Mouse (Mus musculus) T-helper 1 cell (primary cell): Measurements from ENCODE around the gene Abhd12.
"Not testable (repeated sequence)": the region's sequence is repeated elsewhere in the genome, so short reads cannot be mapped to it uniquely, and the experiment has no call there.

Source experiments
- in situ Hi-C: fragments of 300-600 bp; cut with MboI, MseI; formaldehyde crosslinking; loops from one replicate; pipeline ENCODE4 v1.15.1; 2025; ENCODE audit warnings: high pct_unique_total_duplicates

Abhd12 gene

DNA sequence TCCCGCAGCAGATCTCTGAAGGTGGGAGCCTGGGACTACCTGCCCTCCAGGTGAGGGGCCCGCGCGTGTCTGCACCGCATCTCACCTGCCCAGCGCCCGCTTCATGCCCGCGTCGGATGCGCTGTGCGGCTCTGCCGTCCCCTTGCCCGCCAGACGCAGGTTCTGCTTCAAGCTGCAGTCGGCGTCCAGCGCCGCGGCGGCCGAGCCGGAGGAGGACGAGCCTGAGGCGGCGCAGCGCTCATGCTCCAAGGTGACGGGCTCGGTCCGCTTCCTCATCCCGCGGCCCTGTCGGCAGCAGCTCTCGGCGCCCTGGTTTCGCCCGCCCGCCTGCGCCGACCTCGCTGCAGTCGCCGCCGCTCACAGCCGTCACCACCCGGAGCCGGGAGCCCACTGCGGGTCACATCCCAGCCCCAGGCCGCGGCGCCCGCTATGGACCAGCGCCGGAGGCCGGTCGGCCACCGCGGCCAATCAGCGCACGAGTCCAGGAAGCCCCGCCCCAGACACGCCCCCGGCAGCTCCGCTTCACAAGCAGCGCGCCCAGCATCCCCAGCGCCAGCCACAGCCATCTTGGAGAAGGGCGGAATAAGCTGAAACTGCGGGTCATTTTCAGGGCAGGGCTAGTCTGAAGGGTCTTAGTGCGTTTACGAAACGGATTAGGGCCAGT lies at the start of gene Abhd12:
Abhd12 (minus strand) TSS at position 470 of the 664 bp plus-strand sequence.
- in situ Hi-C loops, result loop anchor here (10.0 kb wide), 1 partner anchor 1070 kb away; no protein-coding TSS in a partner anchor

DNA sequence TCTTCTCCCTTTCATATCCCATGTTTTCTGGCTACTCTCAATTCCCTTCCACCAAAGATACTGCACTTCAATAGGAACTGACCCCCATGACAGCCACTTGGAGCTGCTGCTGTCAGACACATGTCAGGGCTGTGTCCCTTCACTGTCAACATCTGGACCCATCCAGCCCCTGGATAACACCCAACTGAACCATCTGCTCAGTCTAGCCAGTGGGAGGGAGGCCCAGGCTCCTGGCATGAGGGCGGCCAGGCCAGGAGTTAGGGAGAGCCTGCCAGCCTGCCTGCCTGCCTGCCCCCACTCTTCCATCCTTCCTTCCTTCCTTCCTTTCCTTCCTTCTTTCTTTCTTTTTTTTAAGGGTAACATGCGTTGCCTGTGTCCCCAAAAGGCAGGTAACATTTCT lies 46.7 kb upstream of the Abhd12 start:
- in situ Hi-C loops, result loop anchor here (25.0 kb wide), 1 partner anchor 1389 kb away; no protein-coding TSS in a partner anchor

DNA sequence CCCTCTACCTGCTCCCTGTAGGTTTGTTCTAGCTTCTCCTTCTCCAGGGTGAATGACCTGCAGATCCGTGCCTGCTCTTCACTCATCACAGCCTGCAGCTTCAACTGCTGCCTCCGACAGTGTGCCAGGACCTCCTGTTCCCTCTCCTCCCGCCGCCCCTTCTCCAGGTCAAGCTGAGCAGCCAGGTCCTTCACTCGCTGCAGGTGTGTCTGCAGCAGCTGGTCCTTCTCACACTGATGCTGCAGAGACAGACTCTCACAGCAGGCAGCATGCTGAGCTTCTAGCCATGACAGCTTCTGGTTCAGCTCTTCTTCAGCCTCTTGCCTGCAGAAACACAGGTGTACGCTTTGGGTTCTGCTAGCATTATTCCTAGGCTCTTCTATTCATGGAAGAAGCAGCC lies 45.5 kb upstream of the Abhd12 start:
- in situ Hi-C loops, result loop anchor here (25.0 kb wide), 1 partner anchor 1388 kb away; no protein-coding TSS in a partner anchor

DNA sequence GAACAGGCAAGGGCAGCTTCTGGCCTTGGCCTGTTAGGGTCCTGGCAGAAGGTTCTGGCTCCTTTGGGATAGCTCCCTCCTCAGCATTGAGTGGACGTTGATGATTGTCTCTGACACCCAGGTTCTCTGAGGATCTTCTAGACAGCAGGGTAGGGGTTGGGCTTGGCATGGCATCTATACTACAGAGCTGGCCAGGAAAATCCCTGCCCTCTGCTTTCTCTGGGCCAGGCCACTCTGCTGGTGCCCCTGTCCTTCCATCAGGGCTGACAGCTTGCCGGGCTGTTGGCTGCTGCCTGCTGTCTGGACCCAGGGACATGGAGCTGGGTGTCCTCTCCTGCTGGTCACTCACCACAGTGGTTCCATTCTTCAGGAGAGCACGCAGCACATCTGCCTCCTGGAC lies 45.1 kb upstream of the Abhd12 start:
- in situ Hi-C loops, result loop anchor here (25.0 kb wide), 1 partner anchor 1387 kb away; no protein-coding TSS in a partner anchor

DNA sequence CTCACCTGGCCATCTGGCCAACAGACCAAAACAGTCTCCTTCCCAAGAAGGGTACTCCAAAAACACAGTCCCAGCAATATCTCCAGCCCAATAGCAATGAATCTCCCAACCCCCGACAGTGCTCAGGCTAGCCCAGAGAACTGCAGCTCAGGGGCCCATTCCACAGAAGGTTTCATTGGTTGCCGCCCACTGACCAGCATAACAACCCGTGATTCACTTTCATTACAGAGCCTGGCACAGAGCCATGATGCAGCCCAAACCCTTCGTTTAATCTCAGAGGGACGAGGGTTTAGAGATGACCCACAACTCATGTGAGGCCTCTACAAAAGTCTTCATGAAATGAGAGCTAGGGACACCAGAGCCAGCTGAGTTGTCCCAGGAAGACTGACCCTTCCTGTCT lies 44.2 kb upstream of the Abhd12 start:
- in situ Hi-C loops, result no loop called here

DNA sequence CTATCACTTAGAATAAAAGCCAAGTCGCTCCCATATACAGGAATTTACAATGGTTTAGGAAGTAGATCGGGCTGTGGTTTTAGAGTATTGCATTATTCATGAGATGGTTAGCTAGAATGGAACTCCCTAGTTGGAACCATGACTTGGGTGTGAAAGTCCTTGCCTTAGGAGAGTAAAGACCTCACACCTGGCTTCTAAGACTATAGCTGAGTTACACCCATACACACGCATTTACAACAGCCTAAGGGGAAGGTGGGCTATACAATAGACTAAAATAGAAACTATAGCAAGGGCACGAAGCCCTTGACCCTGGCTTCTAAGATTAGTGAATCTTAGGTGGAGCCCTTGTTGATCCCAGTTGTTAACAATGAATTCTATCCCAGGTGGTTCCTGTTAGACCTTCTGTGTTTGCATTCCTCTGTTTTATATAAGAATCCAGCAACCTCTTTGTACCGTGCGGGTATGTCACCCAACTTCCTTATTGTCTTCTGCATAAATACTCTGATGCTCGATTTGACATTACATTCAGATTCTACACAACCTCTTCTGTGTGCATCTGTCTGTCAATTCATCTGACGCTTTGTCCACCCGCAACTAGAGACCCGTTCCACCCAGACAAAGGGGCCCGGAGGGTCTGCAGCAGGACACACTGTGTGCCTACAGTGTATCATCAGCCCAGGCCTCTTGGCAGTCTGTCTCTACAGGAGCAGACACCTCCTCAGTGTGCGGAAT lies 43.5 kb upstream of the Abhd12 start:
- in situ Hi-C loops, result not testable (repeated sequence)

DNA sequence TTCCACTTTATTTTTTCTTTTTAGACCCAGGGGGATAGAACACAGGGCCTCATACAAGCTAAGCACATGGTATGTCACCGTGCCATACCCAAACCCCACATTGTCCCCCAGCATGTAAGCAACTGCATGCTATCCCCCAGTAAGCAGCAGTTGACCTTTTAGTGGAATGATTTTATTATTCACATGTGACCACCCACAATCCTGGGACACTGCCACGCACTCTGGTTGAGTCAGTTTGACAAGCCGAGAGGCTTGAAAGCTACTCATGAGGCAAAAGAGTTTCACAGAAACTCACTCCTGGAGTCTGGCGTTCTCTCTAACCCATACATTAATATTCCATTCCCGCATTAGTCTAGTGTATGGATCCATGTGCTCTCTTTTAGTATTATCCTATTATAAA lies 42.8 kb upstream of the Abhd12 start:
- in situ Hi-C loops, result not testable (repeated sequence)

DNA sequence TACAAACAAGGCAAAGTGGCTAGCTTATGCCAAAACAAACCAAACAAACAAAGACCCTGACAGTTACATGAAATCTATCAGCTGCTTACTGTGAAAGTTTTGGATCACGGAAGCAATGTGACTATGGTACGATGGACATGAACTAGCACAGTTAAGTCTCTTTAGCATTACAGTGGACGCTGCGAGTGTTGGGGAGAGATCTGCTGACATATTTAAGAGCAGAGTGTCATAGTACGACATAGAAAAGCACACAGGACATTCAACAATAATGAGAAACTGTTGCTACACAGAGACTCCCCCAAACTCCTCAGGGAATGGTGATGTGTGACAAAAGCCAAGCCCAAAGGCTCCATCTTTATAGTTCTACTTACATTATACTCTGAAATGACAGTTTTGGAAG lies 39.5 kb upstream of the Abhd12 start:
- in situ Hi-C loops, result no loop called here

DNA sequence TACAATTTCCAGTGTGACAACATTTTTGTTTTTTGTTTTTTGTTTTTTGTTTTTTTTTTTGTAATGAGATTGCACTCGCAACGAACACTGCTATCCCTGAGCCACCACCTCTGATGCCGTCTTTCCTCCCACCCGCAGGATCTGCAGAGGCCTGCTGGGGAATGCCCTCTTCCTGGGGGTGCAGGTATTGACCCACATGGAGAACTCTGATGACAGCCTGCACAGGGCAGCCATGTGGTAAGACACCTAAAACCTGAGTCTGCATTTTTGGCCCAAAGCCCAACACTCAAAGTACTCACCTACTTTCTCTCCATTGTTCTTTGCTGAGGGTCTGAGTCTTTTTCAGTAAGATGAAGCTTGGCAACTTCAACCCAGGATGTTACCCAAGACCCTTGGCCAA lies 30.1 kb upstream of the Abhd12 start:
- in situ Hi-C loops, result no loop called here

DNA sequence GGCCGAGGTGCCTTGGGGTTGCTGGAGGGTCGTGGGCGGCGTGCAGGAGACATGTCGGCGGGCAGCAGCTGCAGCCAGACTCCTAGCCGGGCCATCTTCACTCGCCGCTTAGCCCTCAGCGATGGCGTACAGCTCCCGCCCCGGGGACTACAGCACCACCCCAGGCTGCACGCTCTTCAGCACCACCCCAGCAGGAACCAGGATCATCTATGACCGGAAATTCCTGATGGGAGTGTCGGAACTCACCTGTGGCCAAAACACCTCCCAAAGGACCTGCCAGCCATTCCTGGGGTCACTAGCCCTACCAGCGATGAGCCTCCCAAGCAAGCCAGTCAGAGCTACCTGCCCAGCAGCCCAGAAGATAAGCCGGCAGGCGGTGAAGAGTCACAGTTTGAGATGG lies 28.9 kb upstream of the Abhd12 start:
- in situ Hi-C loops, result no loop called here

DNA sequence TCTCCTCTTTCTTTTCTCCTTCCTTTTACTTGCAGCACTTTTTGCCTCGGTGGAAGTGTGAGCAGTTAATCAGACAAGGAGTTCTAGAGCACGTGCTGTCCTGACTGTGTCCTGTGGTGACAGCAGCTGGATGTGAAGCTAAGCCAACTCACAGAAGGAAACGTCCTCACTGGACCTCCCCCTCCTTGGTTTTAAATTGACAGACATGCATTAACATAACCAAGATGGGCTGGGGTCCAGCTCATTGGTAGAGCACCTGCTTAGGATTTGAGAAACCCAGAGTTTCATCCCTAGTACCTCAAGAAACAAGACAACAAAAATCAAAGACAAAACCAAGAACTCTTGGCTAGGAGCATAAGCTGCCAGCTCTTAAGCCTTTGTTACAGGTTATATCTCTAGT lies 26.3 kb upstream of the Abhd12 start:
- in situ Hi-C loops, result no loop called here

DNA sequence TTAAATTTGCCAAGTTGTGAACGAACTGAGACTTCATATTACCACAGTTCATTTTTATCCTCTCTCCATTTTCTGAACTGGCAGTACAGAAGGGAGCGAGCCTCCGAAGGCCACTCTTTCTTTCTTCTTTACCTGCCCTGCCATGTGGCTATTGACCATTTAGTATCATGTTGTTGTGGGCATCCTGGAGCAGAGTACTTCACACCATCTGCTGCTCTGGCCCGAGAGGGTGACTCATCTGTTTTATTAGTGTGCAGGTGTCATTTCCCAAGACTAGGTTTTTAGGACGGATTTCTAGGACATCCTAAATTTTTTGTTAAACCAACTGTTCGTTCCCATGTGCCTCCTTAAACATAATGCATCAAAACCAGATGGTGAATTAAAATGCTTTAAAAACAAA lies 24.6 kb upstream of the Abhd12 start:
- in situ Hi-C loops, result no loop called here

DNA sequence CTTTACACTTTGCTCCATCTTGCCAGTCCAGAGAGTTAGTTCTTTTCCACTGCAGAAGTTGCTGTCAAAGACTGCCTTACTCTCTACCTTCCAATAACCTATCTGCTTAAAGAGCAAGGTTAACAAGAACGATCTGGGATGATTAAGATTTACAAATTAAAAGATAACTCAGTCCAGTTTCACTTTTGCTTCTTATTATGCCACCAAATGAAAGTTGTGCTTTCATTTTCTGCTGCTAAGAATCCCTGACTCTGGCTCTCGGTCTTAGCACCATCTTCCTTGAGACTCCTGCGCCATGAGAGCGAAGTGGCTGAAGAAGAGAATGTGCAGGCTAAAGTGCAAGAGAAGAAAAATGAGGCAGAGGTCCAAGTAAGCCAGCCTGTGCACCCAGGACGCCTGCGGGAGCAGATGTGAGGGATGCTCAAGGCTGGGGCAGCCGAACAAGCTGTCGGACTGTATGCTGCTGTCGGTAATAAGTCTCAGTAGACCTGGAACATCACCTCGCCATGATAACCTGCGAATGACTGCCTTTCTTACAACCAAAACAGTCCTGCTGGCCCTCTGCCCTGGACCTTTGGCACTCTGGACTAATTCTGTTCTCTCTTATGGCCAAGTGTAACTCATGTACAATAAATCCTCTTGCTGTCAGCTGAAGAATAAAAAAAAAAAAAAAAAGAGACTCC lies 22.6 kb upstream of the Abhd12 start:
- in situ Hi-C loops, result no loop called here

DNA sequence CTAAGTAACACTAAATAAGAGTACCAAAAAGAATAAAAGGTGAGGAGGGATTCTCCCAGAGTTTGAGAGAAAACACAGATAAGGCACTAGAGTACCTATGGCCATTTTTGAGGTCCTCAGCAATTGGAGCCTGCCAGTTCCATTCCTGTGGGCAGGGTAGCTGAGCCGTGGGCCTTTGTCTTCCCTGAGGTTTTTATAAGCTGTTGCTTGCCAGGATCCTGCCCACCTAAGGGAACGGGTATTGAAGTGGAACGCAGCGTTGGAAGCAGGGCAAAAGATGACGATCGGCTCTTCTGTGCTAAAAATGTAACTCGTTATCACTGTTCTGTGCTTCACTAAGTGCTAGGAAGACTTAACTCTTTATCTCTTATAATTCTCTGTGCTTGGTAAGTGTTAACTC lies 19.0 kb upstream of the Abhd12 start:
- in situ Hi-C loops, result no loop called here

DNA sequence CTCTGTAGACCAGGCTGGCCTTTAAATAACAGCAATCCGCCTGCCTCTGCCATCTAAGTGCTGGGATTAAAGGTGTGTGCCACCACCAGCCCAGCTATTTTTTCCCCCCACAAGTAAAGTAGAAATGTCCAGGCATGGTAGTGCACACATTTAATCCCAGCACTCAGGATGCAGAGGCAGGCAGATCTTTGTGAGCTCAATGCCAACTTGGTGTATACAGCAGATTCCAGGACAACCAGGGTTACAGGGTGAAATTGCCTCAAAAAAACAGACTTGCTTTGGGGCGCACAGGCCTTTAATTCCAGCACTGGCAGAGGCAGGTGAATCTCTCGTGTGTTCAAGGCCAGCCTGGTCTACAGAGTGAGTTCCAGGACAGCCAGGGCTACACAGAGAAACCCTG lies 18.5 kb upstream of the Abhd12 start:
- in situ Hi-C loops, result no loop called here

DNA sequence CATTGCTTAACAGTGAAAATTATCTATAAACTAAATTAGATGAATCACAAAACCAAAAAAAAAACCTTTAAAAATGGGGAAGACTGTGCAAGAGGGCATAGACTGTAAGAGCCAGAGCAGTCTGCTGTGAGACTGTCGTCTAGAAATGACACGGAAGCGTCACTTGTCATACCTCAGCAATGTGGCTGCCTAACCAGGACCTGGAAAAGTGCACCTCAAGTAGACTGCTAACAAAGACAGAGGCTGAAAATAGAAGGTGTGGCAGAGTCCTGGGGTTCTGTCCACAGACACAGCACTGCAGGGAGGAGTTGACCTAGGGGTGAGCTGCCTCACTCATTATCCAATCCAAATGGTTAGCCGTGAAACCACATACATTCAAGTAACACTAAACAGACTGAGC lies 17.6 kb upstream of the Abhd12 start:
- in situ Hi-C loops, result no loop called here

DNA sequence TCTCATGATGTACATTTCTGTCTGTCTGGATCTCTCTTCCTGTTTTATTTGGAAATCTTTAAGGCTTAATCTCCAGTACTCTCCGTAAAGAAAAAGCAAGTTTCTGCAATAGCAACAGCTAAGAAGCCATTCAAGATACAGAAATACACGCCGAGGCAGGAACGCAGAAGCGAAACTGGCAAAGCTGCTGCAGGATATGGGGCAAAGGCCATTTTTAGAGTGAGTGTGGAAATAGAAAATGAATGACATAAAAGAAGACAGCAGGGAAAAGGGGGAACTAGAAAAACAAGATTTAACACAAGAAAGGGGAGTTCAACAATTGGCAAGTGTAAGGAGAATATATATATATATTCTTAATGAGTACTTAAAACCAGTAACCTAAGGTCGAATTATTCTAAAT lies 17.2 kb upstream of the Abhd12 start:
- in situ Hi-C loops, result no loop called here

DNA sequence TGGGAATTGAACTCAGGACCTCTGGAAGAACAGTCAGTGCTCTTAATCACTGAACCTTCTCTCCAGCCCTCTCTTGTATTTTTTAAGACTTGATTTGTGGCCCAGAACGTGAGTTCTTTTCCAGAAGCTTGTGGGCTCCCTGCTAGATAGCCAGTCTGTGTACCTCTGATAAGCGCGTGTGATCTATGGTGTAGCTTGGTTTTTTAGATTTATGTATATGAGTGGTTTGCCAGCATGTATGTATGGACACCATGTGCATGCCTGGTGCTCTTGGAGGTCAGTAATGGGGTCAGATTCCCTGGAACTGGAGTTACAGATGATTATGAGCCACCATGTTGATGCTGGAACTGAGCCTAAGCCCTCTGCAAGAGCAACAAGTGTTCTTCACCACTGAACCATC lies 16.0 kb upstream of the Abhd12 start:
- in situ Hi-C loops, result no loop called here

DNA sequence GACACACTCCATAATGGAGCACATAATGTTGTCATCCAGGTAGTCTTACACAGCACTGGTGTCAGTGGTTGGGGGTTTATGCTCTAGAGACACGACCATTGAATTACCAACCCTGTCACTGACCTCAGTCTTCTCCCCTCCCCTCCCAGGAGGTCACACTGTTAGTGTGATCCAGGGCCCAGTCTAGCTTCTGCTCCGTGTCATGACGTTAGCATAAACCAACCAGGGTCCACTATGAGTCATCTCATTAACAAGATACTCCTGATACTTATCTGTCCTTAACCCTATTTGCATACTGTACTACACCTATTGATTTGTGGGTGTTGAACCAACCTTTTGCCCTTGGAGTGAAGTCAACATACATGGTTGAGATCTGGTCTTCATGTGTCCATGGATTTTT lies 14.2 kb upstream of the Abhd12 start:
- in situ Hi-C loops, result no loop called here

DNA sequence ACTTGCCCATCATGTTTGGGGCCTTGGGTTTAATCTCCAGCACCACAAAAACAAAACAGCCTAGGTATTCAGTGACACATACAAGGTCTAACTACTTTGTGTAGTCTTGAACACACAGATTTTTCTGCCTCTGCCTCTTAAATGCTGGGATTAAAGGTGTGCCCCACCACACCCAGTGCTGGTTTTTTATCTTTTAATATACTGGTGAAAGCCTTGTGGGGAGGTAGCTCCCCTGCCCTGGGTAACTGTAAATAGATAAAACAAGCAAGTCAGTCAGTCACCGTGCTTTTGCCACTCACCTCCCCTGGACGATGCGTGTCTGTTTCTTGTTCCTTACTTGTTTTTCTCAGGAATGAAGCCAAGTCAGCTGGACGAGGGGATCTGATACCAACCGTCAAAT lies 11.2 kb upstream of the Abhd12 start:
- in situ Hi-C loops, result no loop called here

DNA sequence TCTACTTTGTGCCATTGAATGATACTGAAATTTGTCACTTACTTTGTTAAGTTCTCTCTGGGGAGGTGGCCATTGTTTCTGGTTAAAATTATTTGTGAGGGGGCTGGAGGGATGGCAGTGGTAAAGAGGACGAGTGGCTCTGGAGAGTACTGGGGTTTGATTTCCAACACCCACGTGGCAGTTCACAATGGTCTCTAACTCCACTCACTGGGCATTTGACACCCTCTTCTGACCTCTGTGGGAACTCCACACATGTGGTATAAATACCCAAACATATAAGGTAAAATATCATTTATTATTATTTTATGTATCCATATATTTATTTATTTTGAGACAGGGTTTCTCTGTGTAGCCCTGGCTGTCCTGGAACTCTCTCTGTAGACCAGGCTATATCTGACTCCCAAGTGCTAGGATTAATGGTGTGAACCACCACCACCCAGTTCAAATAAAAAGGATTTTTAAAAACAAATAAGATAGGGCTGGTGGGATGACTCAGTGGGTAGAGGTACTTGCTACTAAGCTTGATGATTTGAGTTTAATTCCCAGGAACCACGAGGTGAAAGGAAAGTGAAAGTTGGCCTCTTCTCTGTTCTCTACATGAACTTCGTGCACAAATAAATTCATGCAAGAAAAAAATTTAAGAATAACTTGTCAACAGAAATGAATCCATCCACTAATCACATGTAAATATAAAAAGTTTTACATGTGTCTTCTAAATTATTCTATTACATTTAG lies 10.4 kb upstream of the Abhd12 start:
- in situ Hi-C loops, result no loop called here

DNA sequence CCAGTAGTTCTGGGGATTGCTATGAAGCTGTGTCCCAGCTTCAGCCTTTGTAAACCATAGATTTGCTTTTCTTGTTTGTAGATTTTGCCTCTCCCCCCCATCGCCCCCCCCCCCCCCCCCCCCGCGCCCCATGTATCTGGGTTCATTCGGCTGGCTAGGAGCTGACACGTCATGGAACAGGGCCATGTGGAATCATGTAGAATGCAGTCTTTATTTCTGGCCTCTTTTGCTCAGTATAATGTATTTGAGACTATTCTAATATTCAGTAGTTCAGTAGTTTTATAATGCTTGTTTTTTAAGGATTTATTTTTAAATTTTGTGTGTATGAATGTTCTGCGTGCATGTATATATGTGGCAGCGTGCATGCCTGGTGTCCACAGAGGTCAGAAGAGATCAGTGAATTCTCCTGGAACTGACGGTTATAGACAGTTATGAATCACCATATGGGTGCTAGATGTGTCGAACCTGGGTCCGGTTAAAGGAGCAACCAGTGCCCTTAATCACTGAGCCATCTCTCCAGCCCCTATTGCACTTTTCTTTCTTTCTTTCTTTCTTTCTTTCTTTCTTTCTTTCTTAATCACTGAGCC lies 5.8 kb upstream of the Abhd12 start:
- in situ Hi-C loops, result no loop called here
